Comparison of ENCODE assay signal across 22 mouse cellular contexts in the genomic region with DNA sequence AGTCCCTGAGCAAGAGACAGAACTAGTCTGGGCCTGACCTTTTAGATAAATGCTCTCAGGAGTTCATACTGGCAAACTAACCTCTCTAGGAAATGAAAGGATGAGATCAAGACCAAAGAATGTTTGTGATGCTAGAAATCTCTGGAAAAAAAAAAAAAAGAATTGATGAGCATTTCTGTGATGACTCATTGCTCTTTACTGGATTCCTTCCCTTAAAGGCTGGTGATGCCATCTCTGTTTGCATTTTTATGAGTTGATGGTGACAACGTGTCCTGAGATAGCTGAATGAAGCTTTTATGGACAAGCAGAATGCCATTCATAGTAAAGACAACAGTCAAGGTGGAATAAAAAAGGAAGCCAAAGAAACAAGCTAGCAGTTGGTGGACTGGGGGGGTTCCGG.
DNase-seq lines count a peak whose midpoint lies in the region; ATAC-seq and TF ChIP-seq lines count a peak whose summit lies in the region.
"Had no signal": no experiment of that assay in that cellular context is flagged by ENCODE, and none has a peak within 500 bp of the region (broad histone marks: within the 10 kb centered on the region; RNA-seq: fewer than 3 reads in every experiment).

No protein-coding gene starts in this region.

- no peak for TF ChIP-seq CTCF in C2C12 (IDR thresholded peaks at IDR 0.05; ENCODE audit: control insufficient read depth, insufficient read depth, insufficient read length)
- TF ChIP-seq CTCF in embryonic fibroblast, embryonic 13.5 days (IDR thresholded peaks at IDR 0.05; ENCODE audit: borderline replicate concordance, insufficient read depth, low read length) = no peak

- H3ac ChIP-seq in C2C12 (ENCODE audit: control insufficient read depth, insufficient read length, low read depth) = no peak overlapping the region

- no peaks in the 10 kb centered on the region for H3K27me3 ChIP-seq in C2C12 (ENCODE audit: control insufficient read depth, insufficient read depth, insufficient read length)
- no peaks in the 10 kb centered on the region for H3K27me3 ChIP-seq in hindbrain, embryonic 12.5 days
- H3K27me3 ChIP-seq: embryonic facial prominence, embryonic 12.5 days; forebrain, embryonic 13.5 days; forebrain, embryonic 15.5 days had no signal

- H3K4me3 ChIP-seq in C2C12 (ENCODE audit: insufficient read depth, poor library complexity, severe bottlenecking) = no peak overlapping the region
- H3K4me3 ChIP-seq in embryonic fibroblast, embryonic 13.5 days (ENCODE audit: insufficient read depth, low read length) = no peak overlapping the region
- no peak overlapping the region for H3K4me3 ChIP-seq in hindbrain, embryonic 12.5 days
- H3K4me3 ChIP-seq: embryonic facial prominence, embryonic 10.5 days; embryonic facial prominence, embryonic 12.5 days; erythroblast, embryonic 14.5 days; forebrain, embryonic 13.5 days; forebrain, embryonic 15.5 days had no signal

- H3K4me1 ChIP-seq in embryonic fibroblast, embryonic 13.5 days (ENCODE audit: control insufficient read depth, insufficient read depth, low read length) = no peaks in the 10 kb centered on the region; the same call in 1 of the 2 replicates
- no peaks in the 10 kb centered on the region for H3K4me1 ChIP-seq in hindbrain, embryonic 12.5 days
- H3K4me1 ChIP-seq: embryonic facial prominence, embryonic 10.5 days; embryonic facial prominence, embryonic 12.5 days; forebrain, embryonic 13.5 days; forebrain, embryonic 15.5 days had no signal

- no peaks in the 10 kb centered on the region for H3K36me3 ChIP-seq in C2C12 (ENCODE audit: control insufficient read depth, insufficient read depth)
- H3K36me3 ChIP-seq in hindbrain, embryonic 12.5 days = no peaks in the 10 kb centered on the region
- H3K36me3 ChIP-seq: embryonic facial prominence, embryonic 10.5 days; embryonic facial prominence, embryonic 12.5 days; forebrain, embryonic 15.5 days had no signal

- no peaks in the 10 kb centered on the region for H3K79me3 ChIP-seq in C2C12 (ENCODE audit: low read depth)

- H3K79me2 ChIP-seq in C2C12 (ENCODE audit: control insufficient read depth, insufficient read depth) = no peaks in the 10 kb centered on the region

- 80% methylated on average over 2 of the region's 2 CpGs for WGBS in hindbrain, embryonic 12.5 days

- H3K27ac ChIP-seq in embryonic fibroblast, embryonic 13.5 days (ENCODE audit: insufficient read depth, low read length) = peak overlapping the region; percentile 64; the same call in 1 of the 2 replicates
- no peak overlapping the region for H3K27ac ChIP-seq in hindbrain, embryonic 12.5 days
- H3K27ac ChIP-seq: embryonic facial prominence, embryonic 10.5 days; embryonic facial prominence, embryonic 12.5 days; forebrain, embryonic 13.5 days; forebrain, embryonic 15.5 days had no signal

- no peak overlapping the region for H3K9ac ChIP-seq in hindbrain, embryonic 12.5 days
- H3K9ac ChIP-seq: embryonic facial prominence, embryonic 12.5 days; forebrain, embryonic 13.5 days; forebrain, embryonic 15.5 days; forebrain, postnatal 0 days had no signal

- no peak overlapping the region for H3K4me2 ChIP-seq in hindbrain, embryonic 12.5 days (replicated peaks)
- H3K4me2 ChIP-seq: embryonic facial prominence, embryonic 12.5 days; forebrain, embryonic 13.5 days; forebrain, embryonic 15.5 days had no signal

- ATAC-seq in megakaryocyte-erythroid progenitor cell, adult 5-6 weeks (replicated peaks; ENCODE audit: low FRiP score, low TSS enrichment, poor library complexity, severe bottlenecking) = no peak
- ATAC-seq in hindbrain, embryonic 12.5 days (ENCODE audit: low FRiP score) = no peak
- ATAC-seq: activated CD4-positive, CD25-positive, alpha-beta regulatory T cell, adult 4 months; forebrain, embryonic 13.5 days; forebrain, embryonic 15.5 days; forebrain, postnatal 0 days had no signal

- no peaks in the 10 kb centered on the region for H3K9me3 ChIP-seq in hindbrain, embryonic 12.5 days (replicated peaks)
- H3K9me3 ChIP-seq: embryonic facial prominence, embryonic 10.5 days; embryonic facial prominence, embryonic 12.5 days; forebrain, embryonic 13.5 days; forebrain, embryonic 15.5 days had no signal

- no peak for TF ChIP-seq POLR2A in embryonic fibroblast, embryonic 13.5 days (IDR thresholded peaks at IDR 0.05; ENCODE audit: low read depth, low read length)

- DNase-seq in NIH3T3 (ENCODE audit: low read depth) = peak; percentile 3
- DNase-seq in ovary, postnatal 36 days (ENCODE audit: low spot score) = no peak
- DNase-seq: adrenal gland, adult 8-10 months; adrenal gland, postnatal 14 days; adrenal gland, postnatal 36 days; B cell, adult 2 months; cerebellum, adult 11-12 months; cerebellum, adult 2 months; cerebellum, adult 9-10 months; cerebellum, postnatal 10 days; cerebellum, postnatal 25 days; forebrain, postnatal 0 days had no signal

TF ChIP-seq in C2C12, 6 proteins besides CTCF, POLR2A, EP300 and RAD21:
- TF ChIP-seq FOSL1 (IDR thresholded peaks at IDR 0.05; ENCODE audit: insufficient read depth, low read length, poor library complexity, severe bottlenecking) = peak; percentile 10
- TF ChIP-seq USF1 (IDR thresholded peaks at IDR 0.05; ENCODE audit: low read depth) = no peak
TF ChIP-seq in C2C12: peak in this region for 1.
